Mouse (Mus musculus) spleen, adult 2 months (tissue): ENCODE data around the gene Pdha1.

Source experiments
- CTCF ChIP-seq: fragments of 200-500 bp; IDR thresholded peaks from 2 replicates; pipeline ENCODE4 v1.5.1; 2011; ENCODE audit warnings: mild to moderate bottlenecking, inconsistent platforms; ENCODE audit not compliant: insufficient read depth, insufficient read length, insufficient replicate concordance; ENCODE audit errors: extremely low read depth
- POLR2A ChIP-seq: fragments of 200-500 bp; IDR thresholded peaks from 2 replicates; pipeline ENCODE4 v1.6.1; 2011; ENCODE audit warnings: low read depth, low read length, inconsistent platforms

DNA sequence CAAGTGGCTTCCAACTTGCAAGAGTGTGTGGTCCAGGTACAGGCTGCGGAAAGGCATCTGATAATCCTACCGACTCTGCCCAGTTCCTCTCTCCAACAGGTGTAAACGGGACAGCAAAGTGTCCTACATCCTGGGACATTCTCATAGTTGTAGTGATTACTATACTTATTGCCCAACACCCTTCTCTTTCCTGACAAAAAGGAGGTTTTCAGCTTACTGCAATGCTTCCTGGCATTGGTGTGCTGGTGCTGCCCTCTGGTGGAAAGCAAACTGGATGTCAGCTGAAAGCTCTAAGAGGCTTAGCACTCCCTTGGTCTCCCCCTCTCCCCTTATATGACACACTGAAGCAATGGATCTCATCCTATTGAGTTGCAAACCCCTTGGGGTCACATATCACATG lies 21.6 kb downstream of the Pdha1 start:
- TF ChIP-seq POLR2A, result no peak
- peak; percentile 50; the same call in 1 of the 2 replicates for TF ChIP-seq CTCF
